ENCODE assay signal across 8 mouse cellular contexts in genomic region chr15:31601279-31601645, GRCm38 (mm10). TPM values are rescaled to one million over a fixed set of nuclear protein-coding genes. Genes with fewer than 3 reads are reported as not detected.
DNase-seq lines count a peak whose midpoint lies in the region; ATAC-seq and TF ChIP-seq lines count a peak whose summit lies in the region.

No protein-coding gene starts in this region.

- H3K4me3 ChIP-seq in kidney, adult 2 months (ENCODE audit: insufficient read depth, low read depth, low read length), result peak overlapping the region; percentile 67
- peak overlapping the region; percentile 71 for H3K4me3 ChIP-seq in bone marrow macrophage, adult 2 months (ENCODE audit: insufficient read depth, low read length)
- H3K4me3 ChIP-seq in hindbrain, postnatal 0 days (ENCODE audit: low read length), result peak overlapping the region; percentile 90
- peak overlapping the region; percentile 95 for H3K4me3 ChIP-seq in midbrain, embryonic 16.5 days (ENCODE audit: low read depth, low read length)

- peak overlapping the region; percentile 71 for H3K4me2 ChIP-seq in hindbrain, postnatal 0 days (ENCODE audit: low read depth, low read length)
- peak overlapping the region; percentile 99 for H3K4me2 ChIP-seq in midbrain, embryonic 16.5 days (ENCODE audit: low read length)

- no peak for TF ChIP-seq CTCF in kidney, adult 2 months (conservative IDR thresholded peaks at IDR 0.05; ENCODE audit: insufficient read depth, insufficient read length, low read depth, low read length)
- no peak for TF ChIP-seq CTCF in bone marrow macrophage, adult 2 months (IDR thresholded peaks at IDR 0.05; ENCODE audit: low read depth, low read length)
- TF ChIP-seq CTCF in hindbrain, postnatal 0 days (IDR thresholded peaks at IDR 0.05; ENCODE audit: low read depth), result no peak

- DNase-seq in kidney, adult 2 months, result no peak
- no peak for DNase-seq in kidney, adult 9 months
- no peak for DNase-seq in hindbrain, postnatal 0 days (ENCODE audit: low spot score)
- DNase-seq in ovary, postnatal 36 days (ENCODE audit: low spot score), result no peak
- DNase-seq in left cerebral cortex, adult 9 months (ENCODE audit: low spot score in 2 of 2), result no peak
- DNase-seq in frontal cortex, postnatal 10 days (ENCODE audit: low spot score in 2 of 2), result no peak

- ATAC-seq in hindbrain, postnatal 0 days, result peak; percentile 85
- peak; percentile 82 for ATAC-seq in midbrain, embryonic 16.5 days

- peak overlapping the region; percentile 66 for H3K27ac ChIP-seq in kidney, adult 2 months (ENCODE audit: insufficient read depth, low read depth, low read length)
- H3K27ac ChIP-seq in bone marrow macrophage, adult 2 months (ENCODE audit: insufficient read depth, low read depth, low read length), result peak overlapping the region; percentile 52
- peak overlapping the region; percentile 90 for H3K27ac ChIP-seq in hindbrain, postnatal 0 days
- peak overlapping the region; percentile 96 for H3K27ac ChIP-seq in midbrain, embryonic 16.5 days (ENCODE audit: low read length)

- H3K9me3 ChIP-seq in hindbrain, postnatal 0 days (ENCODE audit: low read length), result no peaks in the 10 kb centered on the region
- H3K9me3 ChIP-seq in midbrain, embryonic 16.5 days (replicated peaks; ENCODE audit: control insufficient read depth, low read length, poor library complexity, severe bottlenecking), result no peaks in the 10 kb centered on the region

- H3K27me3 ChIP-seq in kidney, adult 2 months (replicated peaks; ENCODE audit: control insufficient read depth, insufficient read depth, low read length), result no peaks in the 10 kb centered on the region
- no peaks in the 10 kb centered on the region for H3K27me3 ChIP-seq in hindbrain, postnatal 0 days (ENCODE audit: insufficient read depth, low read length)
- H3K27me3 ChIP-seq in midbrain, embryonic 16.5 days (ENCODE audit: control insufficient read depth, insufficient read depth, low read depth, low read length), result no peaks in the 10 kb centered on the region

- no peaks in the 10 kb centered on the region for H3K36me3 ChIP-seq in kidney, adult 2 months (ENCODE audit: control insufficient read depth, insufficient read depth, low read length)
- 0 out of 2 replicates have a peak, but pooled peaks cover 2% of the 10 kb centered on the region for H3K36me3 ChIP-seq in hindbrain, postnatal 0 days (ENCODE audit: insufficient read depth, low read length)
- H3K36me3 ChIP-seq in midbrain, embryonic 16.5 days (ENCODE audit: control insufficient read depth, insufficient read depth, low read length), result no peaks in the 10 kb centered on the region; the same call in 1 of the 2 replicates

- TF ChIP-seq POLR2A in kidney, adult 2 months (IDR thresholded peaks at IDR 0.05; ENCODE audit: low read depth, low read length), result no peak
- no peak for TF ChIP-seq POLR2A in bone marrow macrophage, adult 2 months (IDR thresholded peaks at IDR 0.05; ENCODE audit: borderline replicate concordance, low read depth, low read length)

- peak overlapping the region; percentile 85 for H3K9ac ChIP-seq in hindbrain, postnatal 0 days (replicated peaks; ENCODE audit: low read length)
- peak overlapping the region; percentile 93 for H3K9ac ChIP-seq in midbrain, embryonic 16.5 days (ENCODE audit: low read depth, low read length)

- H3K4me1 ChIP-seq in kidney, adult 2 months (ENCODE audit: control insufficient read depth, insufficient read depth, low read length), result peaks cover 11% of the 10 kb centered on the region; the same call in 1 of the 2 replicates
- H3K4me1 ChIP-seq in bone marrow macrophage, adult 2 months (ENCODE audit: control insufficient read depth, insufficient read depth, low read length), result peaks cover 22% of the 10 kb centered on the region
- H3K4me1 ChIP-seq in hindbrain, postnatal 0 days (ENCODE audit: insufficient read depth, low read length), result peaks cover 8% of the 10 kb centered on the region; the same call in 1 of the 2 replicates
- peaks cover 32% of the 10 kb centered on the region for H3K4me1 ChIP-seq in midbrain, embryonic 16.5 days (ENCODE audit: control insufficient read depth, insufficient read depth, low read length)

- 0% methylated on average over 33 of the region's 33 CpGs for WGBS in kidney, adult 2 months
- WGBS in hindbrain, postnatal 0 days, result under 1% methylated on average over 33 of the region's 33 CpGs
- 0% methylated on average over 33 of the region's 33 CpGs for whole genome bisulfite sequencing in midbrain, embryonic 16.5 days

RNA-seq across cellular contexts. Expression of gene Cct5, which starts 0.3 kb away (rescaled TPM):
- polyA plus RNA-seq in kidney, adult 2 months (2012; rRNA removed), result 87.3 and 102 TPM in 2 replicates
- polyA plus RNA-seq in bone marrow macrophage, adult 2 months (2012; ENCODE audit: insufficient read depth, insufficient read length, missing spikeins), result 135 and 148 TPM in 2 replicates
- 251 and 279 TPM in 2 replicates for total RNA-seq in hindbrain, postnatal 0 days (2014; rRNA removed)
- 416 and 423 TPM in 2 replicates for polyA plus RNA-seq in hindbrain, postnatal 0 days (2015; fragmentation: Nextera tagmentation; extraction: Ambion mirVana)
- polyA plus RNA-seq in midbrain, embryonic 16.5 days (2015; fragmentation: Nextera tagmentation; extraction: Ambion mirVana), result 484 and 516 TPM in 2 replicates

RNA-seq across cellular contexts. Expression of gene Fam173b, which starts 0.4 kb away (rescaled TPM):
- polyA plus RNA-seq in kidney, adult 2 months (2012; rRNA removed), result 10.8 and 13.6 TPM in 2 replicates
- 14.4 and 17.3 TPM in 2 replicates for polyA plus RNA-seq in bone marrow macrophage, adult 2 months (2012; ENCODE audit: insufficient read depth, insufficient read length, missing spikeins)
- total RNA-seq in hindbrain, postnatal 0 days (2014; rRNA removed), result 7.4 and 12.5 TPM in 2 replicates
- polyA plus RNA-seq in hindbrain, postnatal 0 days (2015; fragmentation: Nextera tagmentation; extraction: Ambion mirVana), result 8.2 and 8.9 TPM in 2 replicates
- polyA plus RNA-seq in midbrain, embryonic 16.5 days (2015; fragmentation: Nextera tagmentation; extraction: Ambion mirVana), result 8.2 and 9.3 TPM in 2 replicates

RNA-seq across cellular contexts. Expression of gene Cmbl, which starts 36.1 kb away (rescaled TPM):
- polyA plus RNA-seq in kidney, adult 2 months (2012; rRNA removed), result 343 and 361 TPM in 2 replicates
- polyA plus RNA-seq in bone marrow macrophage, adult 2 months (2012; ENCODE audit: insufficient read depth, insufficient read length, missing spikeins), result 4.2 and 6.0 TPM in 2 replicates
- 15.2 and 21.2 TPM in 2 replicates for total RNA-seq in hindbrain, postnatal 0 days (2014; rRNA removed)
- 22.7 and 24.9 TPM in 2 replicates for polyA plus RNA-seq in hindbrain, postnatal 0 days (2015; fragmentation: Nextera tagmentation; extraction: Ambion mirVana)
- polyA plus RNA-seq in midbrain, embryonic 16.5 days (2015; fragmentation: Nextera tagmentation; extraction: Ambion mirVana), result 8.7 and 12.8 TPM in 2 replicates

Comparison
In these comparisons a context has a peak if more than half of its experiments do, and no peak if none do; other contexts are left out.
1. RNA of gene Cmbl, which starts 36.1 kb away (polyA plus RNA-seq): 343 to 361 TPM in kidney, adult 2 months; 22.7 to 24.9 TPM in hindbrain, postnatal 0 days, 8.7 to 12.8 TPM in midbrain, embryonic 16.5 days and 4.2 to 6.0 TPM in bone marrow macrophage, adult 2 months; every median in the first group is over 10 times any median in the second.
2. Peak in every context shown above with its lines, with median percentiles within 50 percentile points of each other: H3K27ac ChIP-seq and H3K4me3 ChIP-seq.